Mouse (Mus musculus) kidney, adult 2 months (tissue): Measurements from ENCODE around the gene Smim10l1. TPM values are rescaled to one million over a fixed set of nuclear protein-coding genes. Genes with fewer than 3 reads are reported as not detected.

Experiments used
- DNase-seq: peaks from one replicate; pipeline ENCODE4 v3.0.0; 2021
- H3K27ac ChIP-seq: fragments of 200-500 bp; 2 replicates; pipeline ENCODE4 v1.5.1; 2012; ENCODE audit warnings: low read depth, low read length, control low read depth, inconsistent platforms; ENCODE audit not compliant: insufficient read depth
- H3K27me3 ChIP-seq: fragments of 200-500 bp; replicated peaks from 2 replicates; pipeline ENCODE4 v1.6.1; 2012; ENCODE audit warnings: mild to moderate bottlenecking, moderate library complexity, low read length, inconsistent platforms; ENCODE audit not compliant: control insufficient read depth, insufficient read depth
- H3K36me3 ChIP-seq: fragments of 200-500 bp; 2 replicates; pipeline ENCODE4 v1.6.1; 2012; ENCODE audit warnings: mild to moderate bottlenecking, moderate library complexity, low read length, inconsistent platforms; ENCODE audit not compliant: control insufficient read depth, insufficient read depth
- H3K4me1 ChIP-seq: fragments of 200-500 bp; 2 replicates; pipeline ENCODE4 v1.6.1; 2011; ENCODE audit warnings: low read length; ENCODE audit not compliant: control insufficient read depth, insufficient read depth
- H3K4me3 ChIP-seq: fragments of 200-500 bp; 2 replicates; pipeline ENCODE4 v1.5.1; 2011; ENCODE audit warnings: mild to moderate bottlenecking, low read depth, low read length, control low read depth; ENCODE audit not compliant: insufficient read depth
- CTCF ChIP-seq: fragments of 200-500 bp; conservative IDR thresholded peaks from 2 replicates; pipeline ENCODE4 v1.5.1; 2011; ENCODE audit warnings: low read depth, mild to moderate bottlenecking, control low read depth, low read length, moderate library complexity, mixed read lengths; ENCODE audit not compliant: insufficient read depth, insufficient read length
- POLR2A ChIP-seq: fragments of 200-500 bp; IDR thresholded peaks from one replicate; pipeline ENCODE4 v1.6.1; 2011; ENCODE audit warnings: low read depth, low read length, control low read depth
- WGBS: fragments of 180-500 bp; shearing (Covaris S2); methylation state at CpG from one replicate; pipeline ENCODE4 v1.1.7; 2018; 5-methylcytosine and 5-hydroxymethylcytosine counted together
- polyA plus RNA-seq: library from polyadenylated mRNA; depleted of rRNA; stranded (reverse); fragments of >200 nt; gene quantifications from 2 replicates; pipeline ENCODE4 v1.2.3, GENCODE M21; 2012; rRNA removed

Gene Smim10l1
- 60.8 and 115 TPM in 2 replicates for polyA plus RNA-seq

DNA sequence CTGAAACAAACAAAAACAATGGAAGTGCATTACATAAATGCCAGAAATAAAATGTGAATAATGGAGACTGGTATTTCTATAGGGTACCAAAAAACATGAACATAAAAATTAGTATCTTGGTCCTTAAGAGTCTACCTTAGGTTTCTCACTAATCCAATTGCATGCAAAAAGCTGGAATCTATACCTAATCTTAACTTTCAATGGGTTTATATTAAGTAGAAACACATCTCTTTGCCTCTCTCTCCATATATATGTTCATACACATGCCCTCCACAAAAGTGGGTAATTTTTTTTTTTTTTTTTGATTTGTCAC lies at the start of gene Smim10l1:
Smim10l1 (plus strand) TSS at position 301 of the 313 bp plus-strand sequence.
- DNase-seq, result no peak
- Histone ChIP-seq H3K4me3 (peak within 1 kb of the TSS; percentile 99), H3K27ac (peak within 1 kb of the TSS; percentile 99), H3K4me1 (no peaks in the 10 kb centered on the region), H3K36me3 (no peaks in the 10 kb centered on the region), H3K27me3 (no peaks in the 10 kb centered on the region)
- TF ChIP-seq POLR2A (no peak), CTCF (no peak)

DNA sequence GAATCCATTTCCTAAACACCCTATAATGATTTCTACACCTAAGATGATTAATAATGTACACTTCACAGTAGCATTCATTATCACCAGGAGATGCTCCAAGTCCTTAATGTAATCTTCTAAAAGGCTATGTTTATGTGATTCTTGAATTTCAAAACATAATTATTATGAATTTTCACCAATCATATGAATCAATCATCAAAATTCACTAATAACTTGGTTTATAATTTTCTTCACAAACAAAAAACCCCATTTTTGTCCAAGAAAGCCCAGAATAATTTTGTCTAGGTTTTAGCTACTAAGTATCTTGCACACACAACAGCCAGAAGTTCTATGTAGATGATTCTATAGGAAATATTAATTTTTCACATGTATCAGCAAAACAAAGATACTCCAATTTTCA lies 49.0 kb upstream of the Smim10l1 start, which contains the start of gene Tas2r140:
Tas2r140 (minus strand) TSS at position 101 of the 400 bp plus-strand sequence.
- TF ChIP-seq CTCF (no peak), POLR2A (no peak)
- no peak for DNase-seq
- H3K27me3 ChIP-seq, result no peaks in the 10 kb centered on the region

DNA sequence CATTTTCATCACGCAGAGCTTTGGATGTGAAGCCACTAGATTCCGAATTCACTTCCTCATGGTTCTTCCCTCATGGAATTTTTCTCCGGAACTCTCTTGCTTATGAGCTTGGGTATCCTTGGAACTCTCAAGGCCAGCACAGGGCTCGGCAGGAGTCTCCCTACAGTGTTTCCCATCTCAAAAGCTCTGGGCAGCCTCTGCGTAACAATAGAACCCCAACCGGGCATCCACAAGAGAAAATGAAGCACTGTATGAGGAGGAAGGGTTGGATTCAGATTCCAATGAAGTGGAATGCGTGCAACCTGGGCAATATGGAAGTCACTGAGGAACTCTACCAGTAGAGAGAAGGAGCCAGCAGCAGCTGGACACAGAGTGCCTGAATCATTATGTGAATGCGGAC lies 12.5 kb upstream of the Smim10l1 start:
- Histone ChIP-seq H3K27me3 (no peaks in the 10 kb centered on the region), H3K4me3 (no peak overlapping the region), H3K4me1 (no peaks in the 10 kb centered on the region), H3K27ac (no peak overlapping the region), H3K36me3 (no peaks in the 10 kb centered on the region)
- no peak for DNase-seq
- 85% methylated on average over 8 of the region's 8 CpGs for WGBS
- TF ChIP-seq POLR2A (no peak), CTCF (no peak)

More for the DNA sequence above, 49.0 kb upstream of the Smim10l1 start, which contains the start of gene Tas2r140:
- no peak within 1 kb of the TSS for H3K4me3 ChIP-seq
- no peak within 1 kb of the TSS for H3K27ac ChIP-seq
- H3K36me3 ChIP-seq, result no peaks in the 10 kb centered on the region
- no peaks in the 10 kb centered on the region for H3K4me1 ChIP-seq

DNA sequence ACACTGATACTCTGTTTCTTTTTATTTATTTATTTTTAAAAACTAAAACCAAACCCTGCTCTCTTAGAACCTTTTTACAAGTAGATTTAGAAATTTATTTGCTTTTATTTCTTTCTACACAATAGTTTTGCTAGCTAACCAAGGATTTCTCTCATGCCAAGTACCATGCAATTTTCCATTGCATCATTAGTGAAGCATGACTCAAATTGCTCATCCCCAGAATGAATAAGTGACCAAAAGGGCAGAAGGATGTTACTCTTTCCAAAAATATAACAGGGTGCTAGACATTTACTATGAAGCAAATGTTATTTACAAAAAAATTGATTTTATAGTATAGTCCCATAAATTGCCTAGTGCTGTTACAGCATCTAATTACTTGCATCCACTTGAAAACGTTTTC lies 2.3 kb upstream of the Smim10l1 start:
- 52% methylated on average over 1 of the region's 1 CpGs for WGBS
- Histone ChIP-seq H3K4me1 (no peaks in the 10 kb centered on the region), H3K27me3 (no peaks in the 10 kb centered on the region; the same call in 1 of the 2 replicates), H3K36me3 (no peaks in the 10 kb centered on the region), H3K4me3 (no peak overlapping the region), H3K27ac (no peak overlapping the region)
- TF ChIP-seq CTCF (no peak), POLR2A (no peak)
- peak; percentile 14 for DNase-seq

DNA sequence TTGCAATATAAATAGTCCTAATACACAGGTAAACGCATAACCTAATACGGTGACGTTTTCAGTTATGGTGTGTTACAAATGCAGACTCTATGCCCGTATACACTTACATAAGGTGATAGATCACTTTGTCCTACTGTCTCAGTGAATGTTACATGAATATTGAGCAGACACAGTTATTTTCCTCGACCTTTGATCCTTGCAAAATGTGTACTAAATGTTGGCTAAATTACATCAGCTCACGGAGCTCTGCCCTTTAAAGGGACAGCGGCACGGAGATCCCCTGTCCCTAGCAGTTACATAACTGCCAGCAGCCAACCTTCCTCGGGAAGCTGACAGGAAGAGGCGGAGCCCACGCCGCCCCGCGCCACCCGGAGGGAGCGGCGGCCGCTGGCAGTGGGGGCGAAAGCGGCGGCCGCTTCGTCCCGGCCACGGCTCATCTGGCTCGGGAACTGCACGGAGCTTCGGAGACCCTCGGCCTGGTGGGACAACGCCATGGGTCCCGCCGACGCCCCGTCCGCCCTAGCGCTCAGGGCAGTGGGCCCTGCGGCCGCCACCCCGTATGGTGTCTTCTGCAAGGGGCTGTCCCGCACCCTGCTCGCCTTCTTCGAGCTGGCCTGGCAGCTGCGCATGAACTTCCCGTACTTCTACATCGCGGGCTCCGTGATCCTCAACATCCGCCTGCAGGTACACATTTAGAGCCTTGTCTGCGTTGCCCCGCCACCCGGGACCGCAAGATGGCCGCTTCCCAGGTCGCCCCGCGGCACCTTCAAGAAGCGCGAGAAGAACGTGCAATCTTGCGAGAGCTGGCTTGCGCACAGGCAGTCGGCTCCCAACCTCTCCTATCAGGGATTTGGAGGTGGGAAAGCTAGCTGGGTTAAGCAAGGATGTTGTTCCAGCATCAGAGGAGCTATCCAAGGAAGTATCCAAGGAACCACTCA lies 482 bp downstream of the Smim10l1 start:
- H3K27me3 ChIP-seq, result no peaks in the 10 kb centered on the region
- no peaks in the 10 kb centered on the region for H3K36me3 ChIP-seq
- TF ChIP-seq POLR2A (peak; percentile 44), CTCF (no peak)

More for the DNA sequence above, 482 bp downstream of the Smim10l1 start:
- Histone ChIP-seq H3K4me3 (peak overlapping the region; percentile 99), H3K27ac (peak overlapping the region; percentile 99), H3K4me1 (no peaks in the 10 kb centered on the region)
- 1% methylated on average over 62 of the region's 62 CpGs for WGBS
- DNase-seq, result peak; percentile 94

Other genes starting within 250 kb of the Smim10l1 start
- gene Tas2r116, start 249.5 kb upstream of the Smim10l1 start, polyA plus RNA-seq, result not detected in 2 replicates
- gene Tas2r110, start 236.9 kb upstream of the Smim10l1 start, polyA plus RNA-seq, result not detected in 2 replicates
- not detected in 2 replicates for gene Tas2r113, start 211.9 kb upstream of the Smim10l1 start, polyA plus RNA-seq
- not detected in 2 replicates for gene Tas2r125, start 195.3 kb upstream of the Smim10l1 start, polyA plus RNA-seq
- not detected in 2 replicates for gene Tas2r129, start 153.8 kb upstream of the Smim10l1 start, polyA plus RNA-seq
- gene Tas2r131, start 147.0 kb upstream of the Smim10l1 start, polyA plus RNA-seq, result not detected in 2 replicates
- gene Tas2r109, start 123.9 kb upstream of the Smim10l1 start, polyA plus RNA-seq, result not detected in 2 replicates
- gene Tas2r103, start 67.8 kb upstream of the Smim10l1 start, polyA plus RNA-seq, result not detected in 2 replicates
- not detected in 2 replicates for gene Tas2r140, start 49.1 kb upstream of the Smim10l1 start, polyA plus RNA-seq
- gene 5530400C23Rik, start 187.3 kb downstream of the Smim10l1 start, polyA plus RNA-seq, result not detected in 2 replicates